Mouse (Mus musculus) embryonic facial prominence, embryonic 11.5 days (tissue): ENCODE data around the gene Syne4. TPM values are rescaled to one million over a fixed set of nuclear protein-coding genes. Genes with fewer than 3 reads are reported as not detected.

ENCODE experiments used
- ATAC-seq: fragments of 200-750 bp; cut with Nextera tagmentation; replicated peaks from 2 replicates; pipeline ENCODE4 v1.8.0; 2017; ENCODE audit warnings: low read depth; ENCODE audit not compliant: insufficient number of reproducible peaks, low FRiP score, low TSS enrichment
- DNase-seq: peaks from one replicate; pipeline ENCODE4 v3.0.0-alpha.2; 2015; ENCODE audit warnings: low spot score
- H3K27ac ChIP-seq: fragments of 300-500 bp; sonication (generic); replicated peaks from 2 replicates; pipeline ENCODE4 v1.5.1; 2014; ENCODE audit warnings: mild to moderate bottlenecking, low read depth, low read length, control low read depth
- H3K27me3 ChIP-seq: fragments of 300-500 bp; sonication (generic); 2 replicates; pipeline ENCODE4 v1.6.1; 2014; ENCODE audit warnings: mild to moderate bottlenecking, low read length, moderate library complexity, mixed read lengths; ENCODE audit not compliant: control insufficient read depth, insufficient read depth
- H3K36me3 ChIP-seq: fragments of 300-500 bp; sonication (generic); replicated peaks from 2 replicates; pipeline ENCODE4 v1.6.1; 2014; ENCODE audit warnings: low read depth, mild to moderate bottlenecking, low read length, moderate library complexity, mixed read lengths; ENCODE audit not compliant: control insufficient read depth, insufficient read depth
- H3K4me1 ChIP-seq: fragments of 300-500 bp; sonication (generic); 2 replicates; pipeline ENCODE4 v1.6.1; 2014; ENCODE audit warnings: low read length, mixed read lengths; ENCODE audit not compliant: control insufficient read depth, insufficient read depth
- H3K4me2 ChIP-seq: fragments of 300-500 bp; sonication (generic); 2 replicates; pipeline ENCODE4 v1.6.1; 2014; ENCODE audit warnings: low read depth, mild to moderate bottlenecking, control low read depth, low read length, moderate library complexity
- H3K4me3 ChIP-seq: fragments of 300-500 bp; sonication (generic); 2 replicates; pipeline ENCODE4 v1.5.1; 2014; ENCODE audit warnings: low read depth, low read length, control low read depth
- H3K9ac ChIP-seq: fragments of 300-500 bp; sonication (generic); replicated peaks from 2 replicates; pipeline ENCODE4 v1.6.1; 2014; ENCODE audit warnings: mild to moderate bottlenecking, control low read depth, low read length
- H3K9me3 ChIP-seq: fragments of 300-500 bp; sonication (generic); replicated peaks from 2 replicates; pipeline ENCODE4 v1.6.1; 2016; ENCODE audit warnings: mild to moderate bottlenecking, low read length, inconsistent platforms, mixed read lengths; ENCODE audit not compliant: control insufficient read depth
- WGBS: fragments of 180-500 bp; shearing (Covaris S2); extraction: QIAGEN DNeasy Blood & Tissue Kit; methylation state at CpG from one replicate; pipeline ENCODE4 v1.1.7; 2014; 5-methylcytosine and 5-hydroxymethylcytosine counted together
- polyA plus RNA-seq: library from polyadenylated mRNA; unstranded; fragments of >200 nt; fragmentation: Nextera tagmentation; extraction: Ambion mirVana; gene quantifications from 2 replicates; pipeline ENCODE4 v1.2.1, GENCODE M21; 2014

Syne4 gene
- polyA plus RNA-seq, 1 experiment from 2014 or later, result 34.5 TPM

DNA sequence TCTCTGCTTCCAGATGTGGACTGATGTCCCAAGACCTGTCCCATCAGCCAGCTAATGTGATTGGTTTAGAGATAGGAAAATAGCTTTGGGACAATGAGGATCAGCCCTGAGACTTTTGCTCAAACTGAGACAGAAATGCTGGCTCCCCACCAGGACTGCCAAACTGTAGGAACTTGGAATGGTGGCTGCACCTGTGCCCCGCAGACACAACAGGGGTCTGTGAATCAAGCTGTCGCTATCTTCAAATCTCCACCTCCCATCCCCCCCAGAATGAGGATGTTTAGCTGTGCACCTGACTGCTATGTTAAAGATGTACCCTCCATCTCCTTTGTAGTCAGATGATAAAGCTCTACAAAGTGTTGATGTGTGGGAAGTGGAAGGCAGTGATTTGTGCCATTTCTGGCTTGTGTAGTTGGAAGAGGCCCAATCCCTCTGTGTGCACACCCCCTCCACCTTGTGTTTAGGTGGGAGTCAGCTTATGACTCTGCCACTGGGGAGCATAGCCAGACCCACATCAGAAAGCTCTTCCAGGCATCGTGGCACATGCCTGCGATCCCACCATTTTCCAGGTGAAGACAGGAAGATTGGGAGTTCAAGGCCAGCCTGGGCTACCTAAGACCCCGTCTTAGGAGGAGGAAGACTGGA lies 9.8 kb downstream of the Syne4 start:
- H3K27ac ChIP-seq, result no peak overlapping the region
- H3K4me3 ChIP-seq, result no peak overlapping the region
- no peaks in the 10 kb centered on the region for H3K27me3 ChIP-seq
- no peak overlapping the region for H3K9ac ChIP-seq
- H3K4me1 ChIP-seq, result no peaks in the 10 kb centered on the region
- H3K4me2 ChIP-seq, result no peak overlapping the region
- WGBS, result 81% methylated on average over 5 of the region's 5 CpGs
- H3K36me3 ChIP-seq, result no peaks in the 10 kb centered on the region
- ATAC-seq, result no peak
- no peak for DNase-seq
- no peaks in the 10 kb centered on the region for H3K9me3 ChIP-seq

GRCm38 (mm10) chr7:30325364-30325763 lies 10.8 kb downstream of the Syne4 start:
- Histone ChIP-seq H3K36me3 (no peaks in the 10 kb centered on the region), H3K4me2 (no peak overlapping the region), H3K9me3 (no peaks in the 10 kb centered on the region), H3K4me1 (no peaks in the 10 kb centered on the region), H3K27me3 (no peaks in the 10 kb centered on the region), H3K27ac (no peak overlapping the region), H3K9ac (no peak overlapping the region), H3K4me3 (no peak overlapping the region)
- no peak for ATAC-seq
- WGBS, result 44% methylated on average over 2 of the region's 2 CpGs
- peak; percentile 58 for DNase-seq

DNA sequence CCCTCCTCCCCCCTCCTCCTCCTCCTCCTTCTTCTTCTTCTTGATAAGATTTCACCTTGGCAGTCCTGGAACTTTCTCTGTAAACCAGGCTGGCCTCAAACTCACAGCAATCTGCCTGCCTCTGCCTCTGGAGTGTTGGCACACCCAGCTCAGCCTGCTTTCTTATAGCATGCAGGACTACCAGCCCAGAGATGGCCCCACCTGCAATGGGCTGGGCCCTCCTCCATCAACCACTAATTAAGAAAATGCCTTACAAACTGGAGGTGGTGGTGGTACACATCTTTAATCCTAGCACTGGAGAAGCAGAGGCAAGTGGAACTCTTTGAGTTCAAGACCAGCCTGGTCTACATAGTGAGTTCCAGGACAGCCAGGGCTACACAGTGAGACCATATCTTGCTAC lies 11.8 kb downstream of the Syne4 start:
- no peaks in the 10 kb centered on the region for H3K4me1 ChIP-seq
- ATAC-seq, result no peak

GRCm38 (mm10) chr7:30327140-30327539 lies 12.5 kb downstream of the Syne4 start:
- no peaks in the 10 kb centered on the region for H3K4me1 ChIP-seq
- H3K4me2 ChIP-seq, result no peak overlapping the region
- no peak overlapping the region for H3K4me3 ChIP-seq
- no peak overlapping the region for H3K27ac ChIP-seq
- ATAC-seq, result no peak
- H3K27me3 ChIP-seq, result no peaks in the 10 kb centered on the region
- H3K9me3 ChIP-seq, result no peaks in the 10 kb centered on the region
- 66% methylated on average over 15 of the region's 15 CpGs for WGBS
- H3K36me3 ChIP-seq, result no peaks in the 10 kb centered on the region
- DNase-seq, result no peak
- no peak overlapping the region for H3K9ac ChIP-seq

More for the DNA sequence above, 11.8 kb downstream of the Syne4 start:
- Histone ChIP-seq H3K9me3 (no peaks in the 10 kb centered on the region), H3K27me3 (no peaks in the 10 kb centered on the region), H3K4me3 (no peak overlapping the region), H3K9ac (no peak overlapping the region), H3K36me3 (no peaks in the 10 kb centered on the region), H3K4me2 (no peak overlapping the region), H3K27ac (no peak overlapping the region)
- no peak for DNase-seq

DNA sequence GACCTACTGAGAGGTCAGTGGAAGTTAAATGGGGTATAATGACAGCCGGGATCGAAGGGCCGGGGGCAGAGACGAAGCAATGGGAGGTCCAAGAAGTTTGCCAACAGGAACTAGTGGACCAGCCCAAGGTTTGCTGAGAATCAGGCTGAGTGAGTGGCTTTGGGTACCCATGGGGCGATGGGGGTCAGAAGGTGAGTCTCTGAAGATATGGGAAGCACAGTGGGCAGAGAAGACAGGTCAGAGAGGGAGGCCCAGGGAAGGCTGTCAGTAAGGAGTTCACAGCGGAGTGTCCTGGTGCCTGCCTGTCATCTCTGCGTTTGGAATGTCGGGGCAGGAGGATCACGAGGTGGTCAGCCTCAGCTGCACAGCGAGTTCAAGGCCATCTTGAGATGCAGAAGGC lies 13.8 kb downstream of the Syne4 start:
- no peak overlapping the region for H3K27ac ChIP-seq
- H3K36me3 ChIP-seq, result no peaks in the 10 kb centered on the region
- H3K4me2 ChIP-seq, result no peak overlapping the region
- no peaks in the 10 kb centered on the region for H3K27me3 ChIP-seq
- no peaks in the 10 kb centered on the region for H3K9me3 ChIP-seq
- no peak overlapping the region for H3K9ac ChIP-seq
- DNase-seq (no peak), ATAC-seq (no peak)
- no peaks in the 10 kb centered on the region for H3K4me1 ChIP-seq
- WGBS, result 57% methylated on average over 10 of the region's 10 CpGs
- H3K4me3 ChIP-seq, result no peak overlapping the region

GRCm38 (mm10) chr7:30331887-30332286 lies 17.3 kb downstream of the Syne4 start:
- WGBS, result 4% methylated on average over 13 of the region's 13 CpGs
- Histone ChIP-seq H3K27me3 (peaks cover 2% of the 10 kb centered on the region; the same call in 1 of the 2 replicates), H3K27ac (no peak overlapping the region), H3K4me2 (no peak overlapping the region; the same call in 1 of the 2 replicates), H3K9me3 (no peaks in the 10 kb centered on the region), H3K36me3 (no peaks in the 10 kb centered on the region), H3K9ac (no peak overlapping the region), H3K4me1 (no peaks in the 10 kb centered on the region), H3K4me3 (no peak overlapping the region)
- peak; percentile 94 for DNase-seq
- ATAC-seq, result peak; percentile 80

DNA sequence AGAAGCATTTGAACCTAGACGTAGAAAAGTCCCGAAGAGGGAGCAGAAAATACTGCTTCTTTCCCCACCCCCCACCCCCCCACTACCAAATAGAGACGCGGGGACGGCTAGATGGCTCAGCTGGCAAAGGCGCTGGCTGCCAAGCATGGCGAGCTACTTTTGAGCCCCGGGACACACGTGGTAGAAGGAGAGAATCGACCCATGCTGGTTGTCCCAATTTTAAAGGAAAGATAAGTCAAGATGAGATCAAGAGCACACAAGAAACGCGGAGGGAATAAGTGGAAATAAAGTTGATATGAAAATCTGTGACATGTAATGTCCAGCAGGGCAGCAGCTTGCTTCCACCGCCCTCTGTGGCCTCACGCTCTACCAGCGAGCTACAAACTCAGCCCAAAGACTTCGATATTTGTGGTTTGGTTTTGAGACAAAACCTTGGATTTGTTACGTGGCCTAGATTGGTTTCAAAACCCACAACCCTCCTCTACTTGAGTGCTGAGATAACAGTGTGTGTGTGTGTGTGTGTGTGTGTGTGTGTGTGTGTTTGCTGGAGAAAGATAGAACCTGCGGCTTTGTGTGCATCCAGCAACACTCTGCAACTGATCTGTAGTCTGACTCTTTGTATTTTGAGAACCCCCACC lies 18.1 kb downstream of the Syne4 start:
- no peaks in the 10 kb centered on the region for H3K9me3 ChIP-seq
- no peak overlapping the region for H3K4me3 ChIP-seq
- WGBS, result 66% methylated on average over 18 of the region's 18 CpGs
- no peaks in the 10 kb centered on the region for H3K4me1 ChIP-seq
- H3K4me2 ChIP-seq, result no peak overlapping the region
- H3K36me3 ChIP-seq, result no peaks in the 10 kb centered on the region
- peaks cover 2% of the 10 kb centered on the region; the same call in 1 of the 2 replicates for H3K27me3 ChIP-seq
- DNase-seq (no peak), ATAC-seq (no peak)
- H3K9ac ChIP-seq, result no peak overlapping the region
- no peak overlapping the region for H3K27ac ChIP-seq

DNA sequence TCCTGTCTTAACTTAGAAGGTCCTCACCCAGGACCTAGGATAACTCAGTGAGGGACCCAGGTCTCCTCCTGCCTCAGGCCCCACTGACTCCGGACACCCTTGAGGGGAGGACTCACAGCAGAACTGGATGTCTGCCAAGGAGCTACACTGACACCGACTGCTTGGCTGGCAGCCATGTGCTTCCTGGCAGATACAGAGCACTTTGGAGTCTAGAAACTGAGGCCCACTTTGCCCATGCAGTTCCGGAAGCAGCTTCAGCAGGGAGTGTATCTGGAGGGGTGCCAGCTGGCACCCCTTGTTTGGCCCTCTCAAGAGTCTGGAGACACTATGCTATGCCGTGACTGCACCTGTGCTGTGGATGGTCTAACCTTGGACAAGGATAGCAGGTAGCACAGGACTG lies 18.8 kb downstream of the Syne4 start:
- no peak overlapping the region for H3K4me2 ChIP-seq
- no peaks in the 10 kb centered on the region for H3K9me3 ChIP-seq
- WGBS, result 80% methylated on average over 4 of the region's 4 CpGs
- no peak overlapping the region for H3K27ac ChIP-seq
- no peak for DNase-seq
- no peaks in the 10 kb centered on the region for H3K4me1 ChIP-seq
- peaks cover 2% of the 10 kb centered on the region; the same call in 1 of the 2 replicates for H3K27me3 ChIP-seq
- no peak for ATAC-seq
- no peaks in the 10 kb centered on the region for H3K36me3 ChIP-seq
- H3K9ac ChIP-seq, result no peak overlapping the region
- no peak overlapping the region for H3K4me3 ChIP-seq
